Mouse (Mus musculus): ENCODE results near the gene Pde4b. TPM values are rescaled to one million over a fixed set of nuclear protein-coding genes. Genes with fewer than 3 reads are reported as not detected.

Pde4b gene
- total and polyA plus RNA-seq, 2 experiments: 8.0 to 10.7 TPM

GRCm38 (mm10) chr4:102516982-102517630, 429.8 kb downstream of the Pde4b start:
- H3K4me1 ChIP-seq (ENCODE audit: control insufficient read depth, insufficient read depth, low read length): peaks cover 18% of the 10 kb centered on the region
- no peak overlapping the region for H3K4me3 ChIP-seq (ENCODE audit: insufficient read depth, low read depth, low read length)
- TF ChIP-seq POLR2A (IDR thresholded peaks at IDR 0.05; ENCODE audit: extremely low read depth, insufficient read depth, low read length) (no peak), CTCF (IDR thresholded peaks at IDR 0.05; ENCODE audit: low read depth, low read length) (no peak)
- 0 out of 2 replicates have a peak overlapping the region, but pooled peaks have one; percentile 22 for H3K27ac ChIP-seq (replicated peaks; ENCODE audit: insufficient read depth, low read depth, low read length)
- no peaks in the 10 kb centered on the region for H3K36me3 ChIP-seq (ENCODE audit: control insufficient read depth, insufficient read depth, low read length)
- WGBS: 66% methylated on average over 7 of the region's 7 CpGs
- no peaks in the 10 kb centered on the region for H3K27me3 ChIP-seq (ENCODE audit: control insufficient read depth, insufficient read depth, low read length)
- peak; percentile 57 for DNase-seq (ENCODE audit: extremely low read depth, low read depth, low spot score)
- no peak overlapping the region for H3K9ac ChIP-seq (ENCODE audit: low read depth, low read length)
- H3K79me2 ChIP-seq (ENCODE audit: control insufficient read depth, insufficient read depth, low read length): no peaks in the 10 kb centered on the region

GRCm38 (mm10) chr4:102517653-102518052, 430.3 kb downstream of the Pde4b start:
- Histone ChIP-seq H3K27ac (replicated peaks; ENCODE audit: insufficient read depth, low read depth, low read length) (0 out of 2 replicates have a peak overlapping the region, but pooled peaks have one; percentile 22), H3K9ac (ENCODE audit: low read depth, low read length) (no peak overlapping the region), H3K27me3 (ENCODE audit: control insufficient read depth, insufficient read depth, low read length) (no peaks in the 10 kb centered on the region), H3K4me3 (ENCODE audit: insufficient read depth, low read depth, low read length) (no peak overlapping the region), H3K36me3 (ENCODE audit: control insufficient read depth, insufficient read depth, low read length) (no peaks in the 10 kb centered on the region), H3K79me2 (ENCODE audit: control insufficient read depth, insufficient read depth, low read length) (no peaks in the 10 kb centered on the region), H3K4me1 (ENCODE audit: control insufficient read depth, insufficient read depth, low read length) (peaks cover 16% of the 10 kb centered on the region)
- WGBS: 81% methylated on average over 2 of the region's 2 CpGs
- DNase-seq (ENCODE audit: extremely low read depth, low read depth, low spot score): no peak
- no peak for TF ChIP-seq POLR2A (IDR thresholded peaks at IDR 0.05; ENCODE audit: extremely low read depth, insufficient read depth, low read length)
- no peak for TF ChIP-seq CTCF (IDR thresholded peaks at IDR 0.05; ENCODE audit: low read depth, low read length)

- WGBS: 96% methylated on average over 2 of the region's 2 CpGs
- no peak overlapping the region for H3K9ac ChIP-seq (ENCODE audit: low read depth, low read length)
- no peaks in the 10 kb centered on the region for H3K36me3 ChIP-seq (ENCODE audit: control insufficient read depth, insufficient read depth, low read length)
- no peaks in the 10 kb centered on the region for H3K27me3 ChIP-seq (ENCODE audit: control insufficient read depth, insufficient read depth, low read length)
- H3K79me2 ChIP-seq (ENCODE audit: control insufficient read depth, insufficient read depth, low read length): no peaks in the 10 kb centered on the region
- H3K27ac ChIP-seq (replicated peaks; ENCODE audit: insufficient read depth, low read depth, low read length): no peak overlapping the region
- no peak for TF ChIP-seq POLR2A (IDR thresholded peaks at IDR 0.05; ENCODE audit: extremely low read depth, insufficient read depth, low read length)
- no peak for TF ChIP-seq CTCF (IDR thresholded peaks at IDR 0.05; ENCODE audit: low read depth, low read length)
- H3K4me1 ChIP-seq (ENCODE audit: control insufficient read depth, insufficient read depth, low read length): peaks cover 13% of the 10 kb centered on the region
- no peak overlapping the region for H3K4me3 ChIP-seq (ENCODE audit: insufficient read depth, low read depth, low read length)
- no peak for DNase-seq (ENCODE audit: extremely low read depth, low read depth, low spot score)
Measured at GRCm38 (mm10) chr4:102518341-102518740, 431.0 kb downstream of the Pde4b start.

- peaks cover 2% of the 10 kb centered on the region; the same call in 1 of the 2 replicates for H3K4me1 ChIP-seq (ENCODE audit: control insufficient read depth, insufficient read depth, low read length)
- H3K79me2 ChIP-seq (ENCODE audit: control insufficient read depth, insufficient read depth, low read length): no peaks in the 10 kb centered on the region
- WGBS: 64% methylated on average over 8 of the region's 8 CpGs
- H3K27me3 ChIP-seq (ENCODE audit: control insufficient read depth, insufficient read depth, low read length): no peaks in the 10 kb centered on the region
- DNase-seq (ENCODE audit: extremely low read depth, low read depth, low spot score): peak; percentile 62
- TF ChIP-seq CTCF (IDR thresholded peaks at IDR 0.05; ENCODE audit: low read depth, low read length) (no peak), POLR2A (IDR thresholded peaks at IDR 0.05; ENCODE audit: extremely low read depth, insufficient read depth, low read length) (no peak)
- H3K36me3 ChIP-seq (ENCODE audit: control insufficient read depth, insufficient read depth, low read length): no peaks in the 10 kb centered on the region
- H3K9ac ChIP-seq (ENCODE audit: low read depth, low read length): no peak overlapping the region
- H3K27ac ChIP-seq (replicated peaks; ENCODE audit: insufficient read depth, low read depth, low read length): no peak overlapping the region
- no peak overlapping the region for H3K4me3 ChIP-seq (ENCODE audit: insufficient read depth, low read depth, low read length)
Measured at GRCm38 (mm10) chr4:102520669-102521261, 433.4 kb downstream of the Pde4b start.

- Histone ChIP-seq H3K79me2 (ENCODE audit: control insufficient read depth, insufficient read depth, low read length) (no peaks in the 10 kb centered on the region), H3K4me1 (ENCODE audit: control insufficient read depth, insufficient read depth, low read length) (no peaks in the 10 kb centered on the region; the same call in 1 of the 2 replicates), H3K27me3 (ENCODE audit: control insufficient read depth, insufficient read depth, low read length) (no peaks in the 10 kb centered on the region), H3K4me3 (ENCODE audit: insufficient read depth, low read depth, low read length) (no peak overlapping the region), H3K36me3 (ENCODE audit: control insufficient read depth, insufficient read depth, low read length) (no peaks in the 10 kb centered on the region), H3K27ac (replicated peaks; ENCODE audit: insufficient read depth, low read depth, low read length) (no peak overlapping the region), H3K9ac (ENCODE audit: low read depth, low read length) (no peak overlapping the region)
- 87% methylated on average over 6 of the region's 6 CpGs for WGBS
- no peak for TF ChIP-seq POLR2A (IDR thresholded peaks at IDR 0.05; ENCODE audit: extremely low read depth, insufficient read depth, low read length)
- TF ChIP-seq CTCF (IDR thresholded peaks at IDR 0.05; ENCODE audit: low read depth, low read length): no peak
- no peak for DNase-seq (ENCODE audit: extremely low read depth, low read depth, low spot score)
Measured at GRCm38 (mm10) chr4:102521434-102521833, 434.1 kb downstream of the Pde4b start.

GRCm38 (mm10) chr4:102527361-102527760, 440.0 kb downstream of the Pde4b start:
- TF ChIP-seq CTCF (IDR thresholded peaks at IDR 0.05; ENCODE audit: low read depth, low read length): no peak
- no peak for TF ChIP-seq POLR2A (IDR thresholded peaks at IDR 0.05; ENCODE audit: extremely low read depth, insufficient read depth, low read length)
- WGBS: 30% methylated on average over 7 of the region's 7 CpGs
- Histone ChIP-seq H3K4me1 (ENCODE audit: control insufficient read depth, insufficient read depth, low read length) (no peaks in the 10 kb centered on the region), H3K36me3 (ENCODE audit: control insufficient read depth, insufficient read depth, low read length) (no peaks in the 10 kb centered on the region), H3K27me3 (ENCODE audit: control insufficient read depth, insufficient read depth, low read length) (no peaks in the 10 kb centered on the region), H3K27ac (replicated peaks; ENCODE audit: insufficient read depth, low read depth, low read length) (no peak overlapping the region), H3K4me3 (ENCODE audit: insufficient read depth, low read depth, low read length) (no peak overlapping the region), H3K79me2 (ENCODE audit: control insufficient read depth, insufficient read depth, low read length) (no peaks in the 10 kb centered on the region), H3K9ac (ENCODE audit: low read depth, low read length) (no peak overlapping the region)
- DNase-seq (ENCODE audit: extremely low read depth, low read depth, low spot score): peak; percentile 79
